Mouse (Mus musculus) R1 (cell line): ENCODE results near the gene Cyp2a4.
"Not testable (repeated sequence)": the region's sequence is repeated elsewhere in the genome, so short reads cannot be mapped to it uniquely, and the experiment has no call there.

Experiments
- DNase-seq: peaks from one replicate; pipeline ENCODE4 v3.0.0-alpha.2; 2018; ENCODE audit warnings: low read depth, low spot score

Cyp2a4 gene

GRCm38 (mm10) chr7:26306926-26307325 is at the start of gene Cyp2a4:
Gene Cyp2a4, plus strand, starts transcription at chr7:26307169.
- not testable (repeated sequence) for DNase-seq

GRCm38 (mm10) chr7:26260034-26260433 is 46.9 kb upstream of the Cyp2a4 start, which contains the start of gene Vmn1r184:
Gene Vmn1r184, plus strand, starts transcription at chr7:26260334.
- not testable (repeated sequence) for DNase-seq

- DNase-seq, result not testable (repeated sequence)
Observed at GRCm38 (mm10) chr7:26303429-26304166, 3.4 kb upstream of the Cyp2a4 start.

GRCm38 (mm10) chr7:26311786-26312185 is 4.8 kb downstream of the Cyp2a4 start:
- DNase-seq, result not testable (repeated sequence)

- DNase-seq, result not testable (repeated sequence)
Observed at GRCm38 (mm10) chr7:26315194-26315593, 8.2 kb downstream of the Cyp2a4 start.

GRCm38 (mm10) chr7:26315809-26316208 is 8.8 kb downstream of the Cyp2a4 start:
- not testable (repeated sequence) for DNase-seq

- DNase-seq, result peak; percentile 59
Observed at GRCm38 (mm10) chr7:26320361-26320760, 13.4 kb downstream of the Cyp2a4 start.

- DNase-seq, result not testable (repeated sequence)
Observed at GRCm38 (mm10) chr7:26350177-26350576, 43.2 kb downstream of the Cyp2a4 start.

GRCm38 (mm10) chr7:26352258-26352657 is 45.3 kb downstream of the Cyp2a4 start:
- DNase-seq, result not testable (repeated sequence)

GRCm38 (mm10) chr7:26356719-26357118 is 49.8 kb downstream of the Cyp2a4 start:
- not testable (repeated sequence) for DNase-seq
